Mouse (Mus musculus): ENCODE measurements at regions not wholly inside any gene's neighbourhood (a gene's known extent, or its start where the extent isn't known, plus 50 kb on each side); places are given as distances from the start of the nearest gene placed in this dataset.

DNA sequence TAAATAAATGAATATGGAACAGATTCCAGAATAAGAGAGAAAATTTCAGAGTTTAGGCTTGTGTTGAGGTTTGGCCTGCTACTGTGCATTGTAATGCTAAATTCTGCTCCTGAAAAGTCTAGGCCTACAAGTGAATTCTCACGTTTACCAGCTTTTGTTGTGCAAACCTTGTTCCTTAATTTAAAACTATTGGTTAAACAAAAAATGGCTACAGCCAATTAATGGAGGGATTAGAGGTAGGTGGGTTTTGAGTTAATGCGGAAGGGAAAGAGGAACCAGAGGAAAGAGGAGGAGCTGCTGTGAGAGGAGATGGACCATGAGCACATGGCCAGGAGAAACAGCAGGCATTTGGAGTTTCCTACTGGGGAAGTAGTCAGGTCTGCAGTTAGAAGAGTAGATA lies 79.1 kb upstream of the Tle4 start:
- Histone ChIP-seq H3K4me3 (no peak overlapping the region), H3K79me2 (replicated peaks; ENCODE audit: control insufficient read depth, insufficient read depth, low read length) (no peaks in the 10 kb centered on the region), H3K4me1 (ENCODE audit: control insufficient read depth, insufficient read depth, low read length) (no peaks in the 10 kb centered on the region), H3K9ac (ENCODE audit: low read depth, low read length) (no peak overlapping the region), H3K36me3 (ENCODE audit: control insufficient read depth, insufficient read depth, low read length) (no peaks in the 10 kb centered on the region), H3K27me3 (ENCODE audit: control insufficient read depth, insufficient read depth, low read length) (no peaks in the 10 kb centered on the region), H3K27ac (no peak overlapping the region)
- intact Hi-C loops (cut with DNase I): no loop called here
- 68% methylated on average over 2 of the region's 2 CpGs for WGBS
- DNase-seq: no peak
- TF ChIP-seq EP300 (IDR thresholded peaks at IDR 0.05; ENCODE audit: insufficient read depth, low read depth, low read length): no peak
- no peak for TF ChIP-seq CTCF (IDR thresholded peaks at IDR 0.05)
- TF ChIP-seq POLR2A (IDR thresholded peaks at IDR 0.05; ENCODE audit: insufficient read depth, low read depth, low read length): no peak

DNA sequence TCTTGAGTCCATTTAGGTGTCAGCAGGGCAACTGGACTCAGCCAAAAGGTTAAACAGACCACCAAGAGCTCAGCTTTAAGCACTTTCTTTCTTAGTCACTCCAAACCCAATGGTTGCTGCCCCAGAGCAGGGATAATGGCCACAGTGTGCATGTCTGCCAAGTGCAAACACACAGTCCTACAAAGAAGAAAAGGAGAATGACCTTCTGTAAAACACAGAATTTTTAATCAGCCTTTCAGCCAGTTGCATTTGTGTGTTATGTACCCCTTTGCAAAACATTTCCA lies 72.9 kb upstream of the Tle4 start:
- Histone ChIP-seq H3K9ac (ENCODE audit: low read depth, low read length) (no peak overlapping the region), H3K4me3 (no peak overlapping the region), H3K27me3 (ENCODE audit: control insufficient read depth, insufficient read depth, low read length) (no peaks in the 10 kb centered on the region), H3K27ac (no peak overlapping the region), H3K4me1 (ENCODE audit: control insufficient read depth, insufficient read depth, low read length) (no peaks in the 10 kb centered on the region), H3K79me2 (replicated peaks; ENCODE audit: control insufficient read depth, insufficient read depth, low read length) (no peaks in the 10 kb centered on the region), H3K36me3 (ENCODE audit: control insufficient read depth, insufficient read depth, low read length) (no peaks in the 10 kb centered on the region)
- DNase-seq: no peak
- intact Hi-C loops (cut with DNase I): no loop called here
- no peak for TF ChIP-seq EP300 (IDR thresholded peaks at IDR 0.05; ENCODE audit: insufficient read depth, low read depth, low read length)
- no peak for TF ChIP-seq POLR2A (IDR thresholded peaks at IDR 0.05; ENCODE audit: insufficient read depth, low read depth, low read length)
- no peak for TF ChIP-seq CTCF (IDR thresholded peaks at IDR 0.05)

DNA sequence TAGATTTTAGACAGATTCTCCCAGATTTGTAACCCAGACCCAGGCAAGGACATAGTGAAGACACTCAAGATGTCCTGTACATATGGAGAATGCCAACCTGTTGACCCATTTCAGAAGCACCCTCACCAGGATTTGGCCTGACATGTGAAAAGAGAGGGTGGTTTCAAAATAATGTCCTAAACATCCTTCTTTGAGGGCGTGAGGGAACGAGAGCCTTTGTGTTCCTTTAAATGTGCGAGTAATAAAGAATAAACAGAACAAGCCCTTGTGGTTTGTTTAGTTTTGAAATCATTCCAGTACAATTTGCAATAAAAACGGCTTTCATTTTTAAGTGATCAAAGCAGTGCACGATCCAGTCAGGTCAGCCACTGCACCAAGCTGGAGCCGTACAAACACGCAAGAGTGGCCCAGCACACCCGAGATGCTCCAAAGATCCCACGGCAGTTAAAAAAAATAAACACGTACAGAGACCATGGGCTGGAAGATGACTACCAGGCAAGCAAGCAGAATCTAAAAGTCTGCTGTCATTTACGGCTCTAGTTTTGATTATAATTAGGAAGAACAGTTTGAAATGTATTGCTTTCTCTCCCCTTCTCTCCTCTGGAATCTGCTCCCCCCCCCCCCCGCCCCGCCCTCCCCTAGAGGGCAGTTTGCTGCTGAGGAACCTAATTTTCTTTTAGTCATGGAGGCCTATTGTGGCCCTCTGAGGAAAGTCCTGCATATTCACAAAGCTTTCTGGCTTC lies 72.4 kb upstream of the Tle4 start:
- no peak for DNase-seq
- TF ChIP-seq POLR2A (IDR thresholded peaks at IDR 0.05; ENCODE audit: insufficient read depth, low read depth, low read length): no peak
- H3K27me3 ChIP-seq (ENCODE audit: control insufficient read depth, insufficient read depth, low read length): no peaks in the 10 kb centered on the region
- no peak overlapping the region for H3K4me3 ChIP-seq
- H3K27ac ChIP-seq: no peak overlapping the region
- H3K79me2 ChIP-seq (replicated peaks; ENCODE audit: control insufficient read depth, insufficient read depth, low read length): no peaks in the 10 kb centered on the region
- 76% methylated on average over 13 of the region's 13 CpGs for WGBS
- H3K9ac ChIP-seq (ENCODE audit: low read depth, low read length): no peak overlapping the region
- no peaks in the 10 kb centered on the region for H3K36me3 ChIP-seq (ENCODE audit: control insufficient read depth, insufficient read depth, low read length)
- intact Hi-C loops (cut with DNase I): no loop called here
- H3K4me1 ChIP-seq (ENCODE audit: control insufficient read depth, insufficient read depth, low read length): no peaks in the 10 kb centered on the region

DNA sequence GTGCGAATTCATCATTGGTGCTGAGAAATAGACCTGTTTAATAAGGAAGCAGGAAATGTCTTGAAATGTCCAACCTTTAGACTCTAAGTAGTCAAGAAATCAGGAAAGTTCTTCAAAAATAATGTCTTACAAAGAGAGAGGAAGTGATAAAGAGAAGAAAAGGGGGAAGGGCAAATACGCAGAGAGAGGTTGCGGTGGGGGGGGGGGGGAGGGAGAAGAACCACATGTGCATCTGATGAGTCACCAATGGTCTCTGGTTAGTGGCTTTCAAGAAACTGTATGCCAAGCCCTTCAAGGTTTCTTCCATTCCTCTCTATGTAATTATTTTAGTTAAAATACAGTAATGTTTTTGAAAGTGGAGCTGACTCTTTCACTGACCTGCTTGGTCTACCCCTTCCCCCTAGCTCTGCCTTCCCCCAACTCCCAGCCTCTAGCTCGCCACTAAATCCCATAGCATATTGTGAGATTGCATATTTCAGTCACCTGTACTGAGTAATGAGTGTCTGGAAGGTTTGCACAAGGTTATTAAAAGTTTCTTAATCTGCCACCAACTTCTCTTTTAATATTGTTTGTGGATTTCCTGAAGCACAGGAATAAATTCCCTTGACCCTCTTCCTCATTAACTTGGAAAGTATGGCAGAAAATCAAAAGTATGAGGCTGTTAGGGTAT lies 70.8 kb upstream of the Tle4 start:
- Histone ChIP-seq H3K4me3 (no peak overlapping the region), H3K27me3 (ENCODE audit: control insufficient read depth, insufficient read depth, low read length) (no peaks in the 10 kb centered on the region), H3K79me2 (replicated peaks; ENCODE audit: control insufficient read depth, insufficient read depth, low read length) (no peaks in the 10 kb centered on the region), H3K36me3 (ENCODE audit: control insufficient read depth, insufficient read depth, low read length) (no peaks in the 10 kb centered on the region), H3K9ac (ENCODE audit: low read depth, low read length) (no peak overlapping the region), H3K27ac (no peak overlapping the region), H3K4me1 (ENCODE audit: control insufficient read depth, insufficient read depth, low read length) (no peaks in the 10 kb centered on the region)
- WGBS: 80% methylated on average over 4 of the region's 4 CpGs
- intact Hi-C loops (cut with DNase I): no loop called here
- no peak for TF ChIP-seq POLR2A (IDR thresholded peaks at IDR 0.05; ENCODE audit: insufficient read depth, low read depth, low read length)
- no peak for TF ChIP-seq CTCF (IDR thresholded peaks at IDR 0.05)
- DNase-seq: no peak

DNA sequence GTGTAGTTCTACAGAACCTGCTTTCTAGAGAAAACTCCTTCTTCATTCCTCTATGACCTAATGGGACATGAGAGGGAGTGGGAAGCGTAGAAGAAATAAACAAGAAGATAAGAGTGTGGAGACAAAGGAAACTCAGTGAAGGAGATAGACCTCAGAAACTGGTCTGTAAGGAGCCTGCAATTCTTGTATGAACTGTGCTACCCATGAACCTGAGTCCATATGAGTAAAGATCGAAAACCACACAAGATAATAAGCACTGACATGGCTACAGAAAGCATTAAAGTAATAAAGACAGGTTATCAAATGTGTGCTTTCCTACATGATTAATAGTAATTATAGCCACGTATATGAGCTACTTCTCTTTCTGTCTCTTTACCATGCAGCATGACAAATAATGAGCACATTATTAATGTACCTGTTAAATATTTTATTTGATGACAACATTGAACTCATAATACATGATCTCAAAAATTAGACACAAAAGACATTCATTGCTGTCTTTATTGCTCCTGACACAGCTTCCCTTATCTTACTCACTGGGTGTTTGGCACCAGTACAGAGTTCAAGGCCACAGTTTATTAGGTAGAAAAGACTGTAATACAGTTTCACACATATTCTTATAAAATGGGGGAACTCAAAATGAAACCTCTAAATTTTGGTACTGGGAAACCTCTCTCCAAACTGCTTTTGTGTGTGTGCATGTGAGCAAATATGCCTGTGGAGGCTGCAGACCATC lies 67.0 kb upstream of the Tle4 start:
- DNase-seq: no peak
- no peak for TF ChIP-seq EP300 (IDR thresholded peaks at IDR 0.05; ENCODE audit: insufficient read depth, low read depth, low read length)
- no peak for TF ChIP-seq POLR2A (IDR thresholded peaks at IDR 0.05; ENCODE audit: insufficient read depth, low read depth, low read length)
- no peak for TF ChIP-seq CTCF (IDR thresholded peaks at IDR 0.05)
- Histone ChIP-seq H3K36me3 (ENCODE audit: control insufficient read depth, insufficient read depth, low read length) (no peaks in the 10 kb centered on the region), H3K4me3 (no peak overlapping the region), H3K79me2 (replicated peaks; ENCODE audit: control insufficient read depth, insufficient read depth, low read length) (no peaks in the 10 kb centered on the region), H3K27ac (no peak overlapping the region), H3K4me1 (ENCODE audit: control insufficient read depth, insufficient read depth, low read length) (no peaks in the 10 kb centered on the region), H3K9ac (ENCODE audit: low read depth, low read length) (no peak overlapping the region), H3K27me3 (ENCODE audit: control insufficient read depth, insufficient read depth, low read length) (no peaks in the 10 kb centered on the region)
- 91% methylated on average over 3 of the region's 3 CpGs for WGBS
- intact Hi-C loops (cut with DNase I): no loop called here

DNA sequence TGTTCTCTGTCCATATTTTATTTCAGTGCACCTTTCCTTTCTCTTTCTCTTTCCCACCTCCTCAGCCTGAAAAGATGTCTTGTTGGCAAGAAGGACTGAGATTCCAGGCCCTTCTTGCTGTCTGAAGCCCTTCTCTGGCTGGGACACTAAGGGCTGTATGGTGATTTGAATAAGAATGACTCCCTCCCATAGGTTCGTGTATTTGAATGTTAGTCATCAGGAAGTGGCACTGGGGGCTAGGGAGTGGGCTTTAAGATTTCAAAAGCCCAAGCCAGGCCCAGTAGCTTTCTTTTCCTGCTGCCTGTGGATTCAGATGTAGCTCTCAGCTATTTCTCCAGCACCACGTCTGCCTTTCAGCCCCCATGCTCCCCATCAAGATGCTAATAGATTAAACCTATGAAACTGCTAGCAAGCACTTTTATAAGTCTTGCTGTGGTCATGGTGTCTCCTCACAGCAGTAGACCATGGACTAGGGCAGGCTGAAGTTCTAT lies 66.3 kb upstream of the Tle4 start:
- DNase-seq: no peak
- 59% methylated on average over 2 of the region's 2 CpGs for WGBS
- no peak overlapping the region for H3K9ac ChIP-seq (ENCODE audit: low read depth, low read length)
- no peak for TF ChIP-seq POLR2A (IDR thresholded peaks at IDR 0.05; ENCODE audit: insufficient read depth, low read depth, low read length)
- TF ChIP-seq CTCF (IDR thresholded peaks at IDR 0.05): no peak
- TF ChIP-seq EP300 (IDR thresholded peaks at IDR 0.05; ENCODE audit: insufficient read depth, low read depth, low read length): no peak
- H3K27me3 ChIP-seq (ENCODE audit: control insufficient read depth, insufficient read depth, low read length): no peaks in the 10 kb centered on the region
- H3K4me3 ChIP-seq: no peak overlapping the region
- H3K27ac ChIP-seq: no peak overlapping the region
- H3K79me2 ChIP-seq (replicated peaks; ENCODE audit: control insufficient read depth, insufficient read depth, low read length): no peaks in the 10 kb centered on the region
- H3K36me3 ChIP-seq (ENCODE audit: control insufficient read depth, insufficient read depth, low read length): no peaks in the 10 kb centered on the region
- intact Hi-C loops (cut with DNase I): no loop called here
- H3K4me1 ChIP-seq (ENCODE audit: control insufficient read depth, insufficient read depth, low read length): no peaks in the 10 kb centered on the region
